Mouse (Mus musculus) bone marrow, adult 2 months (tissue): ENCODE measurements around the gene Atp5d.

Experiments
- CTCF ChIP-seq: fragments of 200-500 bp; IDR thresholded peaks from 2 replicates; pipeline ENCODE4 v1.5.1; 2011; ENCODE audit warnings: low read length, control low read depth; ENCODE audit not compliant: control insufficient read depth, insufficient read depth
- POLR2A ChIP-seq: fragments of 200-500 bp; IDR thresholded peaks from 2 replicates; pipeline ENCODE4 v1.6.1; 2011; ENCODE audit warnings: low read depth, mild to moderate bottlenecking, control low read depth, low read length, borderline replicate concordance; ENCODE audit not compliant: control insufficient read depth

DNA sequence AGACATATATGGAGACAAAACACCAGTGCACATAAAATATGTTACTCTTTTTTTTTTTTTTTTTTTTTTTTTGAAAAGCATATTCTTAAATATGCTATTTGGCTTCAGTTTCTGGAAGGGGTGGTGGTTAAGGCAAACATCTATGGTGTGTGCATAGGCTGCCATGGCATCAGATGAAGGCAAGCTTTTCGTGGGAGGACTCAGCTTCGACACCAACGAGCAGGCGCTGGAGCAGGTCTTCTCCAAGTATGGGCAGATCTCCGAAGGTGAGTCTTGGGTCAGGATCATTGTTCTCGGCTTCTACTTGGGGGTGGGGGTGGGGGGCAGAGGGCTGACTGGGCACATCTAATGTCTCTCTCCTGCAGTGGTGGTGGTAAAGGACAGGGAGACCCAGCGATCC is 31.2 kb downstream of the Atp5d start:
- no peak for TF ChIP-seq CTCF
- TF ChIP-seq POLR2A, result no peak
